Comparison of ENCODE assay signal across 29 mouse cellular contexts in genomic region chr8:92029516-92029915, GRCm38 (mm10).
DNase-seq lines count a peak whose midpoint lies in the region; ATAC-seq and TF ChIP-seq lines count a peak whose summit lies in the region.
"Had no signal": no experiment of that assay in that cellular context is flagged by ENCODE, and none has a peak within 500 bp of the region (broad histone marks: within the 10 kb centered on the region; RNA-seq: fewer than 3 reads in every experiment).

No protein-coding gene starts in this region.

- H3K9ac ChIP-seq in hindbrain, embryonic 11.5 days (ENCODE audit: low read depth, low read length): no peak overlapping the region
- no peak overlapping the region for H3K9ac ChIP-seq in hindbrain, postnatal 0 days (replicated peaks; ENCODE audit: low read length)
- H3K9ac ChIP-seq in hindbrain, embryonic 12.5 days: no peak overlapping the region
- H3K9ac ChIP-seq: embryonic facial prominence, embryonic 12.5 days; heart, embryonic 15.5 days; limb, embryonic 15.5 days; liver, embryonic 13.5 days had no signal

- H3K36me3 ChIP-seq in hindbrain, embryonic 11.5 days (ENCODE audit: control insufficient read depth, insufficient read depth, low read length): no peaks in the 10 kb centered on the region
- no peaks in the 10 kb centered on the region for H3K36me3 ChIP-seq in hindbrain, postnatal 0 days (ENCODE audit: insufficient read depth, low read length)
- no peaks in the 10 kb centered on the region for H3K36me3 ChIP-seq in hindbrain, embryonic 12.5 days
- H3K36me3 ChIP-seq: embryonic facial prominence, embryonic 12.5 days; heart, embryonic 10.5 days; heart, embryonic 15.5 days; limb, embryonic 10.5 days; limb, embryonic 15.5 days; liver, embryonic 13.5 days had no signal

- H3K4me2 ChIP-seq in hindbrain, embryonic 11.5 days (replicated peaks; ENCODE audit: low read depth, low read length): no peak overlapping the region
- H3K4me2 ChIP-seq in hindbrain, postnatal 0 days (ENCODE audit: low read depth, low read length): no peak overlapping the region
- H3K4me2 ChIP-seq in hindbrain, embryonic 12.5 days (replicated peaks): no peak overlapping the region
- H3K4me2 ChIP-seq: embryonic facial prominence, embryonic 12.5 days; heart, embryonic 15.5 days; limb, embryonic 15.5 days; liver, embryonic 13.5 days had no signal

- H3K27me3 ChIP-seq in hindbrain, embryonic 11.5 days (ENCODE audit: control insufficient read depth, insufficient read depth, low read length): peaks cover 6% of the 10 kb centered on the region; the same call in 1 of the 2 replicates
- peaks cover 9% of the 10 kb centered on the region; the same call in 1 of the 2 replicates for H3K27me3 ChIP-seq in hindbrain, postnatal 0 days (ENCODE audit: insufficient read depth, low read length)
- H3K27me3 ChIP-seq in hindbrain, embryonic 12.5 days: peaks cover 17% of the 10 kb centered on the region; the same call in 1 of the 2 replicates
- H3K27me3 ChIP-seq: megakaryocyte, embryonic 14.5 days had no signal

- no peak overlapping the region for H3K4me3 ChIP-seq in hindbrain, embryonic 11.5 days (ENCODE audit: low read depth, low read length)
- H3K4me3 ChIP-seq in hindbrain, postnatal 0 days (ENCODE audit: low read length): no peak overlapping the region
- H3K4me3 ChIP-seq in hindbrain, embryonic 12.5 days: no peak overlapping the region
- H3K4me3 ChIP-seq: embryonic facial prominence, embryonic 12.5 days; heart, embryonic 10.5 days; heart, embryonic 15.5 days; limb, embryonic 10.5 days; limb, embryonic 15.5 days; liver, embryonic 13.5 days; megakaryocyte, embryonic 14.5 days had no signal

- ATAC-seq in hindbrain, embryonic 11.5 days (ENCODE audit: low FRiP score): no peak
- ATAC-seq in hindbrain, postnatal 0 days: no peak
- ATAC-seq in hindbrain, embryonic 12.5 days (ENCODE audit: low FRiP score): 0 out of 2 replicates have a peak, but pooled peaks have one; percentile 42
- ATAC-seq in granulocyte monocyte progenitor cell, adult 5-6 weeks (replicated peaks; ENCODE audit: poor library complexity, severe bottlenecking): no peak
- ATAC-seq: CD4-positive, CD25-positive, alpha-beta regulatory T cell, adult 4 months; inflammation-experienced regulatory T-cells, adult 6 months; lung, postnatal 0 days had no signal

- TF ChIP-seq CTCF in hindbrain, postnatal 0 days (IDR thresholded peaks at IDR 0.05; ENCODE audit: low read depth): no peak

- H3K9me3 ChIP-seq in hindbrain, embryonic 11.5 days (ENCODE audit: control insufficient read depth, low read length): no peaks in the 10 kb centered on the region
- H3K9me3 ChIP-seq in hindbrain, postnatal 0 days (ENCODE audit: low read length): no peaks in the 10 kb centered on the region
- no peaks in the 10 kb centered on the region for H3K9me3 ChIP-seq in hindbrain, embryonic 12.5 days (replicated peaks)
- H3K9me3 ChIP-seq: embryonic facial prominence, embryonic 12.5 days; heart, embryonic 10.5 days; heart, embryonic 15.5 days; limb, embryonic 10.5 days; limb, embryonic 15.5 days; liver, embryonic 13.5 days; megakaryocyte, embryonic 14.5 days had no signal

- peak overlapping the region; percentile 45; the same call in 1 of the 2 replicates for H3K27ac ChIP-seq in hindbrain, embryonic 11.5 days (ENCODE audit: low read depth, low read length)
- no peak overlapping the region for H3K27ac ChIP-seq in hindbrain, postnatal 0 days
- peak overlapping the region; percentile 37; the same call in 1 of the 2 replicates for H3K27ac ChIP-seq in hindbrain, embryonic 12.5 days
- H3K27ac ChIP-seq: embryonic facial prominence, embryonic 12.5 days; heart, embryonic 10.5 days; heart, embryonic 15.5 days; limb, embryonic 10.5 days; limb, embryonic 15.5 days; liver, embryonic 13.5 days had no signal

- DNase-seq in hindbrain, embryonic 11.5 days (ENCODE audit: low spot score): peak; percentile 37
- DNase-seq in hindbrain, postnatal 0 days (ENCODE audit: low spot score): no peak
- DNase-seq in Muller cell, postnatal 12 days (ENCODE audit: inconsistent ontology term): peak; percentile 78
- peak; percentile 39 for DNase-seq in retina, embryonic 14.5 days (ENCODE audit: low spot score)
- DNase-seq in cerebellum, postnatal 36 days: no peak
- DNase-seq: adrenal gland, postnatal 25 days; cerebellum, adult 2 months; cerebellum, postnatal 25 days; embryo, embryonic 11 days; gastrocnemius, postnatal 14 days; heart, adult 11 months; kidney, adult 11 months; kidney, postnatal 14 days; layer of hippocampus, adult 9-11 months; liver, embryonic 13.5 days; lung, adult 18-20 months; lung, postnatal 4 days; thymus, postnatal 4 days had no signal

- H3K4me1 ChIP-seq in hindbrain, embryonic 11.5 days (replicated peaks; ENCODE audit: control insufficient read depth, insufficient read depth, low read length): 0 out of 2 replicates have a peak, but pooled peaks cover 3% of the 10 kb centered on the region
- H3K4me1 ChIP-seq in hindbrain, postnatal 0 days (ENCODE audit: insufficient read depth, low read length): no peaks in the 10 kb centered on the region
- peaks cover 20% of the 10 kb centered on the region for H3K4me1 ChIP-seq in hindbrain, embryonic 12.5 days
- H3K4me1 ChIP-seq: embryonic facial prominence, embryonic 12.5 days; heart, embryonic 15.5 days; limb, embryonic 15.5 days; megakaryocyte, embryonic 14.5 days had no signal

- whole genome bisulfite sequencing in hindbrain, embryonic 11.5 days: 14% methylated on average over 6 of the region's 6 CpGs
- WGBS in hindbrain, postnatal 0 days: 17% methylated on average over 6 of the region's 6 CpGs
- 12% methylated on average over 6 of the region's 6 CpGs for WGBS in hindbrain, embryonic 12.5 days

Comparison
In these comparisons a context has a peak if more than half of its experiments do, and no peak if none do; other contexts are left out.
1. DNase-seq: peak in hindbrain, embryonic 11.5 days (single experiment), Muller cell, postnatal 12 days (single experiment) and retina, embryonic 14.5 days (single experiment); none in hindbrain, postnatal 0 days (single experiment) and cerebellum, postnatal 36 days (0 of 2).